Mouse (Mus musculus): ENCODE measurements at regions not wholly inside any gene's neighbourhood (a gene's known extent, or its start where the extent isn't known, plus 50 kb on each side); places are given as distances from the start of the nearest gene placed in this dataset.
A peak's percentile ranks its signal among the peaks of the same experiment; 100 is the strongest.
"Not testable (repeated sequence)": the region's sequence is repeated elsewhere in the genome, so short reads cannot be mapped to it uniquely, and the experiment has no call there.

DNA sequence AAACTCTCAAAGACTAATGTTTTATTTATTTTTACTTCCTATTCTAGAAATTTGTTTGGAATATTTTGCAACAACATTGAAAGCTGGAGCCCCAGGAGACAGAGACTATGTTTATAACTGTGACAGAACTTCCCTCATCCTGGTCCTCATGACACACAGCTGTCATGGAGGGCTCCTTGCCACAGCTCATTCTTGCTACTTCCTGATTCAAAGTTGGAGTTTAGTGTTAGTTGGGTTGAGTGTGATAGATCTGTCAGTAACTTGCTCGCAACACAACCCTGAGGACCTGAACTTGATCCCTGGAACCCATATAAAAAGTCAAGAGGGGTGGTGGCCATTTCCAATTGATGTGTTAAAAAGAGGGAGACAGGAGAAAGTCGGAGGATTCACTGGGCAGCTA, 328.3 kb upstream of the Nox3 start:
- DNase-seq (ENCODE audit: low spot score): no peak

DNA sequence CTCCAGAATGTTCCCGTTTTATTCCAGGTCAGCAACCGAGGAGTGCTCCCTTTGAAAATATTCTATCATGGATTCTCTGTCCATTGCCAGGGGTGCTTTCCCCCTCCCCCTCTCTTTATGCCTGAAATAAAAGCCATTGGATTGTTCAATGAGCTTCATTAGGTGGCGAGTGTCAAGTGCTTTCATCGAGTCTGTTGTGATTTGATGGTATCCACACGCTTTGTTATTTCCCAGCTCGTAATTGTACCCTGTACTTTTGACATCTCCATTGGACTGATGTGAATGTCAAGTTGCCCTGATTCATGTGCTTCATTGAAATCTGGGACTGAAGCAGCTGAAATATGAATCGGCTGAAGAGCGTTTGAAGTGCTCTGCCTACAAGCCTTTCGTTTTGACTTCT, 333.1 kb upstream of the Nox3 start:
- DNase-seq (ENCODE audit: low spot score): no peak

DNA sequence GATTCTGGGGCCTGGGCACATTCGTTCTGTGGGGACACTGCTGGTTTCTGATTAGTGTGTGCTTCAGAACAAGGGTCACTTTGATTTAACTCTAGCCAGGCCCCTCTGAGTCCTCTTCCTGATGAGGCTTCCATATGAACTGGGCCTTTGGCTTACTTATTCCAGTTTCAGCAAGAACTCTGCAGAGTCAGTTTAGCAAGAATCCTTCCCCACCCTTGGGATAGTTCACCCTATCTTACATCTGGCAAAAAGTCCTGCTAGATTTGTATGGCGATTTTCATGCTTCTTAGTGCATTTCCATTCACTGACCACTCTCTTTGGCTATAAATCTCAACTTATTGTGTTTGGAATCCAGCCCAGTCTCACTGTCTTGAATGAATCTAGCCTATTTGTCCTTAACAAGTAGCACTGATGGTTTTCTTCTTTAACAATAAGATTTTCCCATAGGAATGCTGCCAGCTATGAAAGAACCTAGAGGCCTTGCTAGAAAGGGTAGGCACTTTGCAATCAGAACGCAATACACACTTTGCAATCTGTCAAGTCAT, 338.8 kb upstream of the Nox3 start:
- peak; percentile 10 for DNase-seq (ENCODE audit: low spot score)

DNA sequence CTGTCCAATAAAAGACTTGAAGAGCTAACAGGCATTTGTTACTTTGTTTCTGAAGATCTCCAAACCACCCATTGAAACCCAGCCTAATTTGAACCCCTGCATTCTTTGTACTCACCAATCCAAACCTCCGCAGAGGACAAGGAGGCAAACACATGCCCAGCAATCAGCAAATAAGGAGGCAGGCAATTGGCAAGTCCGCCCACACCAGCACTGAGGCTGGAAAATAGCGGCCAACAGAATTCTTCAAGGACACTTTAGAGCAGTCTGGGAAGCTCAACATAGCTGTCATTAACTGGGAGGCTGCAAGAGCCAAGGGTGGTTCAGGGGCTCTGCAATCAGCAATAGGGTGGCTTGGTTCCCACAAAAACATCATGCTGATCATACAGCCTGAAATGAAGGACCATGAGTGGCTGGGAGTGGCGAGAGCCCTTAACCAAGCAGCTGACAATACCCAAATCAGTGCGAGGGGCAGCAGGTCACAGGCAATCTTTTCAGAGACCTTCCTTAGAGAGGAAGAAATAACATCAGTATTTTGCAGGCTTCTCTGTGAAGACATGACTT, 344.1 kb upstream of the Nox3 start:
- DNase-seq (ENCODE audit: low spot score): peak; percentile 69

DNA sequence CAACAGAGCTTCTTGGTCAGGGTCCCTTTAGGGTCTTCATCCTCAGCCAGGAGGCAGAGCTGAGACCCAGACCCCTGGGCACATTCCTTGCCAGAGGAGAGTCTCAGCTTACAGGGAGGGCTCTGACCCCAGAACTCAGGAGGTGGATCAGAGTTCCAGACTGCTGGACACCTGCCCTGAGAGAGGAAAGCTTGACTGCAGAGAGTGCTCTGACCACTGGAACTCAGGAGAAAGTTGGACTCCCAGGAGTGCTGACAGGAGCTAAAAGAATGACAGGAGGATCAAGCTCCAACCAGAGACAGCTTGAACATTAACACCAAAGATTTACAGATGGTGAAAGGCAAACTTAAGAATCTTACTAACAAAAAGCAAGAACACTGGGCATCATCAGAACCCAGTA, 364.1 kb upstream of the Nox3 start:
- not testable (repeated sequence) for DNase-seq (ENCODE audit: low spot score)

DNA sequence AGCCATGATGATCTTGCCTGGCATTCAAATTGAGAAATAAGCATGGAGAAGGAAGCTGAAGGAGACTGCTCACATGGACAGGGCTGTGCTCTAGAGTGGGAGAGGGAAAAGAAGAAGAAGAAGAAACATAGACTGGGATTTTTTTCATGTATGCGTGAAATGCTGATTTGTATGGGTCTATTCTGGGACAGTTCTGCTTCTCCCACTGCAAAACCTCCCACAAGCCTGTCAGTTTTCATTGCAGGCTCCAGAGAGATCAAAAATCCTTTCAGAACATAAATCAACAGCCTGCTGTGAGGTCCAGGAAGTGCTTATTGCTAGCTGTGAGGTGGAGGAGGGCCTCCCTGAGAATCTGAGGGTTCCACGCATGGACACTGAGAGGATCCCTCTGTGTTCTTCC, 377.3 kb upstream of the Nox3 start:
- no peak for DNase-seq (ENCODE audit: low spot score)

- DNase-seq (ENCODE audit: low spot score): no peak
Measured at GRCm38 (mm10) chr17:4080564-4080963, 384.5 kb upstream of the Nox3 start.

GRCm38 (mm10) chr17:4094621-4095020, 398.6 kb upstream of the Nox3 start:
- no peak for DNase-seq (ENCODE audit: low spot score)

GRCm38 (mm10) chr17:4103321-4103720, 407.3 kb upstream of the Nox3 start:
- DNase-seq (ENCODE audit: low spot score): no peak

DNA sequence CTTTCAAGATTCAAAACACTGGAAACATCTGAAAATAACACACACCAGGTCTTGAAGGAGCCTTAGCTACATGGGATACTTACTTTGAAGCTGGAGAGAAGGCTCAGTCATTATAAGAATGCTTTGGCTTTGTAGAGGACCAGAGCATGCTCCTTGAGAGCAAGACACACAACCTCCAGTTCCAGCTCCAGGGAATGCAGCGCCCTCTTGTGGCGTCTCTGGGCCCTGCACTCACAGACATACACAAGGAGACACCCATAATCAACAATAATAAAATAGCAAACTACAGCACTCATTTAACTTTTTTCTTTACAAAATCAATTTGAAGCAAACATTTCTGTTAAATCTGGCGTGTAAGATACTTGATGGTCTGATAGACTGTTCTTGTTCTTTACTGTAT, 413.2 kb upstream of the Nox3 start:
- peak; percentile 31 for DNase-seq (ENCODE audit: low spot score)

GRCm38 (mm10) chr17:4113021-4113420, 417.0 kb upstream of the Nox3 start:
- DNase-seq (ENCODE audit: low spot score): no peak

GRCm38 (mm10) chr17:4116476-4116875, 420.4 kb upstream of the Nox3 start:
- DNase-seq (ENCODE audit: low spot score): no peak

GRCm38 (mm10) chr17:4133678-4134077, 437.6 kb upstream of the Nox3 start:
- DNase-seq (ENCODE audit: low spot score): no peak

DNA sequence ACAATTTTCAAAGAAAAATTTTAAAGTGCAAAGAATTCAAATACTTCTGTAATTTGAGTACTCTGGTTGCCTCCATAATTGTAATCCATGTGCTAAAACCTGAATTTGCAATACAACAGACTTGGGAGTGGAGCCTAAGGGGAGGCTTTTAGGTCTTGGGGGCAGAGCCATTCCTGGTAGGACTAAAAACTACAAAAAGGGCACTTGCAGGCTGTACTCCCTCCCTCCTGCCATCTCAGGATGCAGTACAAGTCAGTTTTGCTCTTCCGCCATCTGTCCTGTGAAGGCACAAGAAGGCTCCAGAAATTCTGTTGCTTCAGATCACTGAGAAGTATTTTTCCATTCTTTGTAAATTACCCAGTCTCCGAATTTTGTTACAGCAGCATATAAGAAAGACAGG, 467.4 kb upstream of the Nox3 start:
- no peak for DNase-seq (ENCODE audit: low spot score)

DNA sequence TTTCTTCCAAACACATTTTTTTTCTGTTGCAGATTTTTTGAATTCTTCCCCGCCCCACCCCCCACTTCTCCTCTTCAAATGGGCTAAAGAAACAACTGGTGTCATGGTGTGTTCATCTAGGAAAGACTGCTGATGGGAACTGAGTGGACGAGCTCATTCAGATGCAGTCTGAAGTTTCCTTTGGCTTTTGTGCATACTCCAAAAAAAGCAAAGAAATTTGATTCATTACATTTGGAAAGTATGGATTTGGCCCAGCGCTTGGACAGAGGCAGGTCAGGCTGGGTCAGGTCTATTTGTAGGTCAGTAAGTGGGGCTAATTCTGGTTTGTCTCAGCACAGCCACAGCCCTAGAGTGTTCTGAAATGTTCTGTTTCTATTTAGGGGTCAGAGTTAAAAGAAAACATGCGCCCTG, 477.9 kb upstream of the Nox3 start:
- DNase-seq (ENCODE audit: low spot score): peak; percentile 62

DNA sequence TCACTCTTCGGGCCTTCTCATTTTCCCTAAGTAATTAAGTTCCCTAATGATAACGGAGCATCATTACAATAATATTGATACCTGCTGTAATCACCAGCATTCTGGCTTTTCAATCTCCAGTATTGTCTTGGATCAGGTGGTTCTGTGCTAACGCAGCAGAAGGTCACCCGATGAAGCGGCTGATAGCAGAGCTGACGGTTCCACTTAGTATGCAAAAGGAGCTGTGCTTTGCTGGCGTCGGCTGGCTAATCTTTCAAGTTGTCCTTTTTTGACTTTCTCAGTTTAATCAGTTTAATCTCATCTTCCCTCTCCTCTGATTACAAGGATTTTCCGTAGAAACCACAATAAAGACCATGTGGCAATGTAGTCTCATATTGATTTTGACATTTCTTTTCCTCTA, 478.9 kb upstream of the Nox3 start:
- no peak for DNase-seq (ENCODE audit: low spot score)

DNA sequence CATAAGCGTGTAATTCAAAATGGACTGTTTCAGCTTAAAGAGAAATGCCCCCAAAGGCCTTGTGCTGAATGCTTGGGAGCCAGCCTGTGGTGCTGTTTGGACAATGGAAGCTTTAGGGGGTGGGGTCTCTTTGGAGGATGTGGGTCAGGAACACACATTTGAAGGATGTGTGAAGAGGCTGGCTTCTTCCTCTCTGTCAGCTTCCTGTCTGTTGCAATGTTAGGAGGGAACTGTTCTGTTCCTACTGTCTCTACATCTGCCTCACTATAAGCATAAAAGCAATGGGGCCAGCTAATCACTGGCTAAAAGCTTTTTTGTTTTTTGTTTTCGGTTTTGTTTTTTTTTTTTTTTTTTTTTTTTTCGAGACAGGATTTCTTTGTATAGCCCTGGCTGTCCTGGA, 480.5 kb upstream of the Nox3 start:
- no peak for DNase-seq (ENCODE audit: low spot score)

DNA sequence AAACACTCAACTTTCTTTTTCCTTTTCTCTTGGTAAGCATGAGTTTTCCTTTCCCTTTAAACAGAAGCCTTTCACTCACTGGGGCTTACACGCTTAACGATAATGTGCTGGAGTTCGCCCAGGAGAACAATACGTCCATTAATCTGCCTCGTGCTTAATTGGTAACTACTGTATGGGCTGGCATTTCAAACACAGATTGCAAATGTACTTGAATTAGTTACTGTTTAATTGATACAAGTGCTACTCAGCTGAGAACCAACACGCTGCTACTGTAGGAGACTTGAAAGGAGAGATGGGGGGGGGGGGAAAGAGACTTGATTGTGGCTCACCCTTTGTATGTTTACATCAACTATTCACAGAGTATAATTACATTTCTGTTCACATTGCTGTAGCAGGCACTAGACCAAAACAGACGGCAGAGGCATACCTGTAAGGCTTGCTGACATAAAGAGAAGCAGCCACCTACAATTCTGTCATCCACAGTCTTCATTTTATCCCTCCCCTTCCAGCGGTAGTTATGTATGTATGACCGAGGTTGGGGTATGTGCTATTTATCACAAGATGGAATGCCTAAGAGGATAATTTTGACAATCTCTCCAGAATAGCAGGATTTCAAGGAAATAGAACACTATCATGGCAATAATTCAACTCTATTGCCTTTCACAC, 481.6 kb upstream of the Nox3 start:
- DNase-seq (ENCODE audit: low spot score): no peak

DNA sequence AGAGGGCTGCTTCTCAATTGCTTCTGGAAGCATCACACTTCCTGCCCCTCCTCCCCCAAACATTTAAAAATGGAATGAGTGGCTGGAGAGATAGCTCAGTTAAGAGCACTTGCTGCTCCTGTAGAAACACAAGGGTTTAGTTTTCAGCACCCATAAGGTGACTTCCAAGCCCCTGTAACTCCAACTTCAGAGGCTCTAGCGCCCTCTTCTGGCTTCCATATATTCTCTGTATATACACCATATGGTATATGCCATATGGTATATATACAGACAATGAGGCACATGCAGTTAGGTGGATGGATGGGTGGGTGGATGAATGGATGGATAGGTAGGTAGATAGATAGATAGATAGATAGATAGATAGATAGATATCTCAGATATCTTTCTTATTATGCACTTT, 483.2 kb upstream of the Nox3 start:
- DNase-seq (ENCODE audit: low spot score): no peak

GRCm38 (mm10) chr17:4182106-4182505, 486.0 kb upstream of the Nox3 start:
- DNase-seq (ENCODE audit: low spot score): no peak

- DNase-seq (ENCODE audit: low spot score): no peak
Measured at GRCm38 (mm10) chr17:4186802-4187201, 490.7 kb upstream of the Nox3 start.

DNA sequence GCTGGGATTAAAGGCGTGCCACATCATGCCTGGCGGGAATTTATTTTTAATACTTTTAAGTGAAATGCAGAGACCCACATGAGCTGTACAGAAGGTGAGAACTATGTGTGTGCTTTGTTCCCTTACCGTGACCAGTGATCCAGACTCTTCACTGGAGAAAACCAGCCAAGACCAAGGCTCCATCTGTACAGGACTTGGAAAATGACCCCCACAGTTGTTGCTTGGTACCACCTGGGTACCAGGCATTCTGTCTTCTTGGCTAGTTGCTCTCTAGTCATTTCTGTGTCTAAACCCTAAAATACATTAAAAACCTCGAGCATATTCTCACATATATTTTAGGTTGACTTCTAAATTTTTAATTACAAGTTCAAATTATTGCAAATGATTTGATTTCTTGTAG, 491.5 kb upstream of the Nox3 start:
- no peak for DNase-seq (ENCODE audit: low spot score)

- DNase-seq (ENCODE audit: low spot score): no peak
Measured at GRCm38 (mm10) chr17:4196793-4197448, 500.9 kb upstream of the Nox3 start.

DNA sequence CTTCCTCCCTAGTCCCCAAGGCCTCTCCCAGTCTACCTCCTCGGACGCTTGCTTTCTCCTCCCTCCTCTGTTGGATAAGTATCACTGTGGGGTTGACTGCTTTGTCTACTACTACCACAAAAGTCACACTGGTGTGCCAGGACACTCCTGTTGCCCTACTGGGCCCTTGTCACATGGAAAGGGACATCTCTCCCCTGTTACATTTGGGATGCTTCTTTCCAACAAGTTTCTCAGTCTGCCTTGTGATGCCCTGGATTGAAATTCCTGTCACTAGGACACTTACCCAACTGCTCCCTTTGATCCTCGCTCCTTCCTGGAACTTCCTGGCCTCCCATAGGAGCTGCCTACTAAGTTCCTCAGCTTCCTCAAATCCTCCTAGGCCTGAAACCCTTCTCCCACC, 501.9 kb upstream of the Nox3 start:
- no peak for DNase-seq (ENCODE audit: low spot score)

Data from embryo, embryonic 10.5 days (tissue).